Mouse (Mus musculus): ENCODE results near the gene Gm11214.

DNA sequence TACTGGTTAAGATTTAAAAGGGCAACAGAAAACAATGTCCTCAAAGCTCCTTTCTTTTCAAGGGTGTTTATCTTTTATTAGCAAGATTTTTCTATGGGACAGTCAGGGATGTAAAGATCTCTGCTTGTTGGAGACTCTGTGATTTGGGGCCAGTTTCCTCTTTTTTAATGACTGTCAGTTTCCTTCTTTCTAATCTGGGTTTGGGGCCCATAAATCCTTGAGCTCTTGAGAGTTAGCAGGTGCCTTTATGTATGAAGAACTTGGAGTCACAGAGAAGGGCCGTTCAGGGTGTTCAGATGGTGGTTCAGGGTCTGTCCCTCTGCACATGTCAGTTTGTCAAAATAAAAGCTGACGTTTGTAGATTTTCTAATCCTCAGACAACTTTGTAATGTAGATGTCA, 11.9 kb upstream of the Gm11214 start:
- TF ChIP-seq CTCF (IDR thresholded peaks at IDR 0.05), result no peak
- TF ChIP-seq EP300 (IDR thresholded peaks at IDR 0.05), result no peak

Measured in lung, postnatal 0 days (tissue).